ENCODE assay signal across 9 mouse cellular contexts in genomic region chr8:71602666-71603334, GRCm38 (mm10). TPM values are rescaled to one million over a fixed set of nuclear protein-coding genes. Genes with fewer than 3 reads are reported as not detected.
DNase-seq lines count a peak whose midpoint lies in the region; ATAC-seq and TF ChIP-seq lines count a peak whose summit lies in the region.
"Had no signal": no experiment of that assay in that cellular context is flagged by ENCODE, and none has a peak within 500 bp of the region (broad histone marks: within the 10 kb centered on the region; RNA-seq: fewer than 3 reads in every experiment).

No protein-coding gene starts in this region.

- no peaks in the 10 kb centered on the region for H3K36me3 ChIP-seq in forebrain, embryonic 11.5 days (ENCODE audit: control insufficient read depth, insufficient read depth, low read length)
- no peaks in the 10 kb centered on the region for H3K36me3 ChIP-seq in stomach, postnatal 0 days (ENCODE audit: control insufficient read depth, insufficient read depth, low read length)

- WGBS in forebrain, embryonic 11.5 days, result 1% methylated on average over 32 of the region's 32 CpGs
- 2% methylated on average over 31 of the region's 32 CpGs for WGBS in stomach, postnatal 0 days

- H3K4me1 ChIP-seq in forebrain, embryonic 11.5 days (replicated peaks; ENCODE audit: control insufficient read depth, insufficient read depth, low read length), result peaks cover 6% of the 10 kb centered on the region
- H3K4me1 ChIP-seq in stomach, postnatal 0 days (replicated peaks; ENCODE audit: control insufficient read depth, insufficient read depth), result peaks cover 3% of the 10 kb centered on the region; the same call in 1 of the 2 replicates

- H3K9ac ChIP-seq in forebrain, embryonic 11.5 days (ENCODE audit: low read length), result no peak overlapping the region
- H3K9ac ChIP-seq in stomach, postnatal 0 days (ENCODE audit: low read length), result peak overlapping the region; percentile 18; the same call in 1 of the 2 replicates

- H3K27me3 ChIP-seq in forebrain, embryonic 11.5 days (ENCODE audit: control insufficient read depth, insufficient read depth, low read length), result peaks cover 24% of the 10 kb centered on the region
- peaks cover 3% of the 10 kb centered on the region; the same call in 1 of the 2 replicates for H3K27me3 ChIP-seq in stomach, postnatal 0 days (ENCODE audit: control insufficient read depth, insufficient read depth, low read length)

- peak overlapping the region; percentile 45 for H3K4me2 ChIP-seq in forebrain, embryonic 11.5 days (ENCODE audit: low read depth, low read length, severe bottlenecking)
- peak overlapping the region; percentile 54 for H3K4me2 ChIP-seq in stomach, postnatal 0 days (replicated peaks; ENCODE audit: low read depth)

- H3K4me3 ChIP-seq in left cerebral cortex, adult 2 months, result peak overlapping the region; percentile 25
- peak overlapping the region; percentile 21 for H3K4me3 ChIP-seq in forebrain, embryonic 11.5 days (ENCODE audit: low read depth, low read length)
- H3K4me3 ChIP-seq in stomach, postnatal 0 days (ENCODE audit: low read depth, low read length), result peak overlapping the region; percentile 30

- no peak for TF ChIP-seq EP300 in stomach, postnatal 0 days (optimal IDR thresholded peaks at IDR 0.05)

- no peaks in the 10 kb centered on the region for H3K9me3 ChIP-seq in forebrain, embryonic 11.5 days (ENCODE audit: control insufficient read depth, low read length)
- H3K9me3 ChIP-seq in stomach, postnatal 0 days (ENCODE audit: control insufficient read depth, low read length), result no peaks in the 10 kb centered on the region
- H3K9me3 ChIP-seq: G1E had no signal

- peak; percentile 57 for ATAC-seq in forebrain, embryonic 11.5 days (replicated peaks; ENCODE audit: low FRiP score)
- ATAC-seq in megakaryocyte-erythroid progenitor cell, adult 5-6 weeks (replicated peaks; ENCODE audit: low FRiP score, low TSS enrichment, poor library complexity, severe bottlenecking), result 0 out of 2 replicates have a peak, but pooled peaks have one; percentile 23
- peak; percentile 93 for ATAC-seq in stomach, postnatal 0 days (ENCODE audit: low FRiP score, low TSS enrichment)

- intact Hi-C loops in left cerebral cortex, adult 2 months (cut with DNase I), result no loop called here
- intact Hi-C loops in left cerebral cortex, postnatal 36 days (cut with DNase I), result no loop called here
- intact Hi-C loops in heart, postnatal 14 days (cut with DNase I), result no loop called here

- DNase-seq in left cerebral cortex, adult 2 months (ENCODE audit: extremely low spot score in 1 of 2, low spot score in 2 of 2), result peak in 1 of 2 experiments; percentile 61
- DNase-seq in left cerebral cortex, postnatal 36 days (ENCODE audit: low spot score in 2 of 2), result no peak
- DNase-seq in forebrain, embryonic 11.5 days (ENCODE audit: low spot score), result peak; percentile 75
- peak; percentile 44 to 63 for DNase-seq in heart, postnatal 14 days
- peak; percentile 87 to 92 for DNase-seq in kidney, postnatal 4 days
- DNase-seq in stomach, postnatal 0 days (ENCODE audit: low spot score), result peak; percentile 95
- DNase-seq in frontal cortex, postnatal 14 days (ENCODE audit: low spot score in 2 of 2), result no peak

- H3K27ac ChIP-seq in left cerebral cortex, adult 2 months, result no peak overlapping the region
- H3K27ac ChIP-seq in forebrain, embryonic 11.5 days (ENCODE audit: low read depth, low read length), result no peak overlapping the region
- H3K27ac ChIP-seq in stomach, postnatal 0 days (replicated peaks), result no peak overlapping the region

- TF ChIP-seq CTCF in left cerebral cortex, adult 2 months (IDR thresholded peaks at IDR 0.05), result no peak
- TF ChIP-seq CTCF in stomach, postnatal 0 days (IDR thresholded peaks at IDR 0.05; ENCODE audit: low read depth), result no peak

RNA-seq across cellular contexts. Expression of gene Fam129c, which starts 5.4 kb away (rescaled TPM):
- total RNA-seq in left cerebral cortex, adult 2 months (2021), result 1 to 10 TPM; 3.1 to 4.0 TPM
- 1 to 10 TPM; 3.9 to 4.0 TPM for total RNA-seq in left cerebral cortex, postnatal 36 days (2021)
- polyA plus RNA-seq in forebrain, embryonic 11.5 days (2014; fragmentation: Nextera tagmentation; extraction: Ambion mirVana), result 3.2 and 4.3 TPM in 2 replicates
- 1 to 10 TPM; 1.6 to 2.7 TPM for total RNA-seq in heart, postnatal 14 days (2021)
- 15.9 and 42.5 TPM in 2 replicates for total RNA-seq in megakaryocyte-erythroid progenitor cell, adult 5-6 weeks (2014; fragmentation: Nextera tagmentation)
- 0.14 and 15.0 TPM in 2 replicates for total RNA-seq in megakaryocyte-erythroid progenitor cell, adult 5-6 weeks (2017)
- polyA plus RNA-seq in stomach, postnatal 0 days (2015; fragmentation: Nextera tagmentation; extraction: Ambion mirVana), result 0.99 and 1.4 TPM in 2 replicates

RNA-seq across cellular contexts. Expression of gene Colgalt1, which starts 8.0 kb away (rescaled TPM):
- total RNA-seq in left cerebral cortex, adult 2 months (2021), result 10 to 100 TPM; 47.2 to 50.9 TPM
- 10 to 100 TPM; 48.5 to 52.2 TPM for total RNA-seq in left cerebral cortex, postnatal 36 days (2021)
- polyA plus RNA-seq in forebrain, embryonic 11.5 days (2014; fragmentation: Nextera tagmentation; extraction: Ambion mirVana), result 41.8 and 48.6 TPM in 2 replicates
- 10 to 100 TPM; 44.1 TPM for total RNA-seq in heart, postnatal 14 days (2021)
- 55.8 and 58.0 TPM in 2 replicates for total RNA-seq in megakaryocyte-erythroid progenitor cell, adult 5-6 weeks (2014; fragmentation: Nextera tagmentation)
- total RNA-seq in megakaryocyte-erythroid progenitor cell, adult 5-6 weeks (2017), result 40.1 and 44.4 TPM in 2 replicates
- polyA plus RNA-seq in stomach, postnatal 0 days (2015; fragmentation: Nextera tagmentation; extraction: Ambion mirVana), result 40.3 and 41.1 TPM in 2 replicates

RNA-seq across cellular contexts. Expression of gene Pgls, which starts 10.8 kb away (rescaled TPM):
- total RNA-seq in left cerebral cortex, adult 2 months (2021), result 10 to 100 TPM; 29.1 to 33.0 TPM
- 10 to 100 TPM; 31.1 to 41.6 TPM for total RNA-seq in left cerebral cortex, postnatal 36 days (2021)
- 218 and 238 TPM in 2 replicates for polyA plus RNA-seq in forebrain, embryonic 11.5 days (2014; fragmentation: Nextera tagmentation; extraction: Ambion mirVana)
- total RNA-seq in heart, postnatal 14 days (2021), result 10 to 100 TPM; 72.9 to 74.2 TPM
- total RNA-seq in megakaryocyte-erythroid progenitor cell, adult 5-6 weeks (2014; fragmentation: Nextera tagmentation), result 104 and 132 TPM in 2 replicates
- total RNA-seq in megakaryocyte-erythroid progenitor cell, adult 5-6 weeks (2017), result 76.2 and 80.7 TPM in 2 replicates
- polyA plus RNA-seq in stomach, postnatal 0 days (2015; fragmentation: Nextera tagmentation; extraction: Ambion mirVana), result 221 and 223 TPM in 2 replicates

RNA-seq across cellular contexts. Expression of gene Slc27a1, which starts 34.1 kb away (rescaled TPM):
- 100 to 1,000 TPM; 108 to 109 TPM for total RNA-seq in left cerebral cortex, adult 2 months (2021)
- 100 to 1,000 TPM in 1 of 2 experiments, 10 to 100 TPM in 1; 94.7 to 109 TPM for total RNA-seq in left cerebral cortex, postnatal 36 days (2021)
- polyA plus RNA-seq in forebrain, embryonic 11.5 days (2014; fragmentation: Nextera tagmentation; extraction: Ambion mirVana), result 18.4 and 19.1 TPM in 2 replicates
- total RNA-seq in heart, postnatal 14 days (2021), result 100 to 1,000 TPM; 127 to 151 TPM
- total RNA-seq in megakaryocyte-erythroid progenitor cell, adult 5-6 weeks (2014; fragmentation: Nextera tagmentation), result 3.0 and 6.3 TPM in 2 replicates
- 0.95 and 3.1 TPM in 2 replicates for total RNA-seq in megakaryocyte-erythroid progenitor cell, adult 5-6 weeks (2017)
- 26.5 and 27.4 TPM in 2 replicates for polyA plus RNA-seq in stomach, postnatal 0 days (2015; fragmentation: Nextera tagmentation; extraction: Ambion mirVana)
- polyA plus RNA-seq: G1E had no signal

RNA-seq across cellular contexts. Expression of gene Nxnl1, which starts 36.4 kb away (rescaled TPM):
- total RNA-seq in left cerebral cortex, adult 2 months (2021), result under 1 TPM in 1 of 2 experiments, not detected in 1; 0.11 TPM
- total RNA-seq in left cerebral cortex, postnatal 36 days (2021), result under 1 TPM; 0.18 to 0.22 TPM
- not detected in 2 replicates for polyA plus RNA-seq in forebrain, embryonic 11.5 days (2014; fragmentation: Nextera tagmentation; extraction: Ambion mirVana)
- total RNA-seq in heart, postnatal 14 days (2021), result under 1 TPM; 0.10 to 0.17 TPM
- total RNA-seq in megakaryocyte-erythroid progenitor cell, adult 5-6 weeks (2014; fragmentation: Nextera tagmentation), result not detected in 2 replicates
- not detected in 2 replicates for total RNA-seq in megakaryocyte-erythroid progenitor cell, adult 5-6 weeks (2017)
- polyA plus RNA-seq in stomach, postnatal 0 days (2015; fragmentation: Nextera tagmentation; extraction: Ambion mirVana), result 0.04 and 0.05 TPM in 2 replicates
- total RNA-seq: G1E had no signal
- polyA plus RNA-seq: G1E had no signal

Comparison
In these comparisons a context has a peak if more than half of its experiments do, and no peak if none do; other contexts are left out.
1. DNase-seq: peak in forebrain, embryonic 11.5 days (single experiment), heart, postnatal 14 days (2 of 2), kidney, postnatal 4 days (2 of 2) and stomach, postnatal 0 days (single experiment); none in left cerebral cortex, postnatal 36 days (0 of 2) and frontal cortex, postnatal 14 days (0 of 2).
2. ATAC-seq: peak in every context shown above with its lines; median percentile 93 in stomach, postnatal 0 days; 57 in forebrain, embryonic 11.5 days; 23 in megakaryocyte-erythroid progenitor cell, adult 5-6 weeks.
3. Peak in every context shown above with its lines, with median percentiles within 50 percentile points of each other: H3K4me3 ChIP-seq.